Mouse (Mus musculus): ENCODE measurements at regions not wholly inside any gene's neighbourhood (a gene's known extent, or its start where the extent isn't known, plus 50 kb on each side); places are given as distances from the start of the nearest gene placed in this dataset.

- no peak for DNase-seq (ENCODE audit: low spot score)
Measured at GRCm38 (mm10) chr2:72541246-72541645, 65.3 kb downstream of the Cdca7 start.

GRCm38 (mm10) chr2:72545453-72545852, 69.5 kb downstream of the Cdca7 start:
- no peak for DNase-seq (ENCODE audit: low spot score)

GRCm38 (mm10) chr2:72546476-72546875, 70.5 kb downstream of the Cdca7 start:
- no peak for DNase-seq (ENCODE audit: low spot score)

- no peak for DNase-seq (ENCODE audit: low spot score)
Measured at GRCm38 (mm10) chr2:72546963-72547362, 71.0 kb downstream of the Cdca7 start.

GRCm38 (mm10) chr2:72551268-72551667, 75.3 kb downstream of the Cdca7 start:
- DNase-seq (ENCODE audit: low spot score): no peak

GRCm38 (mm10) chr2:72554603-72555002, 78.6 kb downstream of the Cdca7 start:
- DNase-seq (ENCODE audit: low spot score): no peak

- no peak for DNase-seq (ENCODE audit: low spot score)
Measured at GRCm38 (mm10) chr2:72555116-72555515, 79.2 kb downstream of the Cdca7 start.

GRCm38 (mm10) chr2:72555556-72555955, 79.6 kb downstream of the Cdca7 start:
- DNase-seq (ENCODE audit: low spot score): no peak

- DNase-seq (ENCODE audit: low spot score): peak; percentile 78
Measured at GRCm38 (mm10) chr2:72556064-72556821, 80.3 kb downstream of the Cdca7 start.

GRCm38 (mm10) chr2:72557161-72557560, 81.2 kb downstream of the Cdca7 start:
- peak; percentile 36 for DNase-seq (ENCODE audit: low spot score)

- DNase-seq (ENCODE audit: low spot score): no peak
Measured at GRCm38 (mm10) chr2:72557565-72558260, 81.8 kb downstream of the Cdca7 start.

- peak; percentile 48 for DNase-seq (ENCODE audit: low spot score)
Measured at GRCm38 (mm10) chr2:72561383-72561782, 85.4 kb downstream of the Cdca7 start.

- DNase-seq (ENCODE audit: low spot score): no peak
Measured at GRCm38 (mm10) chr2:72578322-72578721, 102.4 kb downstream of the Cdca7 start.

- no peak for DNase-seq (ENCODE audit: low spot score)
Measured at GRCm38 (mm10) chr2:72581136-72581535, 105.2 kb downstream of the Cdca7 start.

- DNase-seq (ENCODE audit: low spot score): no peak
Measured at GRCm38 (mm10) chr2:72588814-72589213, 112.9 kb downstream of the Cdca7 start.

GRCm38 (mm10) chr2:72592011-72592410, 116.1 kb downstream of the Cdca7 start:
- peak; percentile 51 for DNase-seq (ENCODE audit: low spot score)

- no peak for DNase-seq (ENCODE audit: low spot score)
Measured at GRCm38 (mm10) chr2:72596994-72597925, 121.3 kb downstream of the Cdca7 start.

GRCm38 (mm10) chr2:72597941-72598340, 122.0 kb downstream of the Cdca7 start:
- DNase-seq (ENCODE audit: low spot score): peak; percentile 38

GRCm38 (mm10) chr2:72600723-72601122, 124.8 kb downstream of the Cdca7 start:
- DNase-seq (ENCODE audit: low spot score): no peak

GRCm38 (mm10) chr2:72602152-72602551, 126.2 kb downstream of the Cdca7 start:
- DNase-seq (ENCODE audit: low spot score): no peak

GRCm38 (mm10) chr2:72612221-72612620, 136.3 kb downstream of the Cdca7 start:
- no peak for DNase-seq (ENCODE audit: low spot score)

- no peak for DNase-seq (ENCODE audit: low spot score)
Measured at GRCm38 (mm10) chr2:72614256-72614655, 138.3 kb downstream of the Cdca7 start.

Data from retina, embryonic 14.5 days (tissue).